Mouse (Mus musculus) embryonic facial prominence, embryonic 12.5 days (tissue): Measurements from ENCODE around the gene Spats1. TPM values are rescaled to one million over a fixed set of nuclear protein-coding genes. Genes with fewer than 3 reads are reported as not detected.

ENCODE experiments used
- ATAC-seq: fragments of 200-750 bp; cut with Nextera tagmentation; 2 replicates; pipeline ENCODE4 v1.8.0; 2017; ENCODE audit not compliant: insufficient number of reproducible peaks, insufficient read depth, low FRiP score, low TSS enrichment
- H3K27ac ChIP-seq: fragments of 300-500 bp; sonication (generic); 2 replicates; pipeline ENCODE4 v1.5.1; 2016; ENCODE audit warnings: mild to moderate bottlenecking
- H3K27me3 ChIP-seq: fragments of 300-500 bp; sonication (generic); 2 replicates; pipeline ENCODE4 v1.6.1; 2016; ENCODE audit warnings: mild to moderate bottlenecking, moderate library complexity
- H3K36me3 ChIP-seq: fragments of 300-500 bp; sonication (generic); 2 replicates; pipeline ENCODE4 v1.6.1; 2016; ENCODE audit warnings: mild to moderate bottlenecking
- H3K4me1 ChIP-seq: fragments of 300-500 bp; sonication (generic); 2 replicates; pipeline ENCODE4 v1.6.1; 2016
- H3K4me2 ChIP-seq: fragments of 300-500 bp; sonication (generic); replicated peaks from 2 replicates; pipeline ENCODE4 v1.6.1; 2016; ENCODE audit warnings: mild to moderate bottlenecking, moderate library complexity
- H3K4me3 ChIP-seq: fragments of 300-500 bp; sonication (generic); 2 replicates; pipeline ENCODE4 v1.5.1; 2016; ENCODE audit warnings: mild to moderate bottlenecking
- H3K9ac ChIP-seq: fragments of 300-500 bp; sonication (generic); 2 replicates; pipeline ENCODE4 v1.6.1; 2016; ENCODE audit warnings: mild to moderate bottlenecking, moderate library complexity
- H3K9me3 ChIP-seq: fragments of 300-500 bp; sonication (generic); 2 replicates; pipeline ENCODE4 v1.6.1; 2016; ENCODE audit warnings: mild to moderate bottlenecking, moderate library complexity
- WGBS: fragments of 180-500 bp; shearing (Covaris S2); methylation state at CpG from one replicate; pipeline ENCODE4 v1.1.7; 2016; 5-methylcytosine and 5-hydroxymethylcytosine counted together
- polyA plus RNA-seq: library from polyadenylated mRNA; unstranded; fragments of >200 nt; fragmentation: Nextera tagmentation; extraction: Ambion mirVana; gene quantifications from 2 replicates; pipeline ENCODE4 v1.2.1, GENCODE M21; 2016

The Spats1 gene
- 0.49 and 0.89 TPM in 2 replicates for polyA plus RNA-seq

DNA sequence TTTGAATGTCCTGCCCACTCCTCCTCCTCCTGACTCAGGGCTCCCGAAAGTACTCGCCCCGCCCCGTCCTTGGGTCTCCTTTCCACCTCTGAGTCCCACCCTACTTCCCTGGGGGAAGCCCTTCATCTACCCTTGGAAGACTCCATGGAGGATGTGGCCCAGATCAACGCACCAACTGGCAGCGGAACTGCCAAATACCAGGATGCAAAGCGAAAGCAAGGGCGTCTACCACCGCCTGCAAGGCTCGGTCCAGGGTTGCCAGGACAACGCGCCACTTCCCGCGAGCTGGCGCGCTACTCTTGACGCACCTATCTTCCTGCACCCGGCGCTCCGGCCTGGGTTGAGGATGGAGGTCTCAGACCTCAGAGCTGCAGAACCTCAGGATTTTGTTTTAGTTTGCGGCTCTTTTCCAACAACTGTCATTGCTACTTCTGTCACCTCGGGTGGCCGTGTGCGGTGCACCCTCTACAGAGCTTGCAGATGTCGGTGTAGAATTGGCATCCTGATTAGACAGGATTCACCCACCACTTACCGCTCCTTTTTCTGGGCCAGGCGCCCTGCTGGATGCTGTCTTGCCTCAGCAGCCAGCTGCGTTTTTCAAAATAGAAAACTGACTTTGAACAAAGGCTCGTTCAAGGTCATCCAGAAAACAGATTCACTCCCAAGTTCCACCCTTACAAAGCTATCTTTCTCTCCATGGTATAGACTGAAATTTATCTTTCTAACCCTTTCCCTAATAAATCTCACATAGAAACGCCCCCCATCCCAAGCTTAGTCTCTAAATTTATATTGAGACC lies at the start of gene Spats1:
TSS of gene Spats1 (minus strand) at position 747 of the 797 bp plus-strand sequence.
- no peak within 1 kb of the TSS for H3K27ac ChIP-seq
- peak within 1 kb of the TSS; percentile 52 for H3K4me2 ChIP-seq
- 6% methylated on average over 30 of the region's 30 CpGs for WGBS
- peak within 1 kb of the TSS; percentile 36; the same call in 1 of the 2 replicates for H3K9ac ChIP-seq
- H3K27me3 ChIP-seq = peaks cover 38% of the 10 kb centered on the region
- H3K9me3 ChIP-seq = no peaks in the 10 kb centered on the region
- peaks cover 3% of the 10 kb centered on the region; the same call in 1 of the 2 replicates for H3K4me1 ChIP-seq
- ATAC-seq = 0 out of 2 replicates have a peak, but pooled peaks have one; percentile 42
- no peaks in the 10 kb centered on the region for H3K36me3 ChIP-seq
- H3K4me3 ChIP-seq = peak within 1 kb of the TSS; percentile 32

DNA sequence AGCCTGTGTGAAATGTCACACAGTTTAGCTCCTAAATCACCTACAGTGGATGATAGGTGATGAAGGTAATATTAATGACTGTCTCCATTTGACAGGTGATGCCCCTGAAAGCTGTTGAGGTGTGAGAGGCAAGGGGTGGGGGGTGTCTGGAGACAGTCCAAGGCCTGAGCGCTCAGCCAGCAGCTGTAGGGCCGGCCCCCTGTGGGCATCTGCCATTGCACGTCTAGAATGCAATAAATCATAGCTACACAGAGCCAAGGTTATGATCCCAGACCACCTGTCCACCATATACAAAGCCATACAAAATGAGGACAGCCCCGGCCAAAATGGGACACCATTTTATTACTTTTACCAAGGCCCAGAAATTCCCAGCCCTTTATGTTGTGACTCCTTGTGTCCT lies 49.7 kb upstream of the Spats1 start:
- peaks cover 12% of the 10 kb centered on the region for H3K36me3 ChIP-seq
- WGBS = 69% methylated on average over 4 of the region's 4 CpGs
- H3K9ac ChIP-seq = no peak overlapping the region
- no peak overlapping the region for H3K4me3 ChIP-seq
- H3K4me1 ChIP-seq = peaks cover 8% of the 10 kb centered on the region; the same call in 1 of the 2 replicates
- no peaks in the 10 kb centered on the region for H3K9me3 ChIP-seq
- no peak overlapping the region for H3K27ac ChIP-seq
- no peak overlapping the region for H3K4me2 ChIP-seq
- no peak for ATAC-seq
- H3K27me3 ChIP-seq = peaks cover 32% of the 10 kb centered on the region

DNA sequence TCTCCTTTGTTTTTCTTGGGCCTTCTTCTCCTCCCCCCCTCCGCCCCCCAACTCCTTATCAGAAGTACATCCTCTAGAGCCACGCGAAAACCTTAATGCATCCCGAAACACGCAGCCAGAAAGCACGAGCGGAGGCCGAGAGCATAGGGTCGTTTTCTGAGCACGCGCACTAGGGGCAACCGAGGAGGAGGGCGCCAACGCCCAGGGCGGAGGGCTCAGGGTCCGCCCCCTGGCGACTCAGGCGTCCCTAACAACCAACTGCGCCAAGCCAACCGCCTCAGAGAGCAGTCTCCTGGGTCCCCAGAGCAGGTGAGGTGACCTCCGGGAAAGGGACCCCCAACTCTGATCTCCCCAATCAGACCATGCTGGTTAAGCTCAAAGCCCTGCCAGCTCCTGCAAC lies 48.0 kb upstream of the Spats1 start, which contains the start of gene Tcte1:
TSS of gene Tcte1 (plus strand) at position 172 of the 400 bp plus-strand sequence.
- ATAC-seq = peak; percentile 42; the same call in 1 of the 2 replicates
- H3K4me1 ChIP-seq = peaks cover 8% of the 10 kb centered on the region; the same call in 1 of the 2 replicates
- peak within 1 kb of the TSS; percentile 37 for H3K4me3 ChIP-seq
- under 1% methylated on average over 21 of the region's 21 CpGs for WGBS
- H3K27ac ChIP-seq = no peak within 1 kb of the TSS
- no peaks in the 10 kb centered on the region for H3K9me3 ChIP-seq
- H3K9ac ChIP-seq = peak within 1 kb of the TSS; percentile 49
- H3K4me2 ChIP-seq = peak within 1 kb of the TSS; percentile 68
- peaks cover 28% of the 10 kb centered on the region for H3K36me3 ChIP-seq
- peaks cover 26% of the 10 kb centered on the region for H3K27me3 ChIP-seq

DNA sequence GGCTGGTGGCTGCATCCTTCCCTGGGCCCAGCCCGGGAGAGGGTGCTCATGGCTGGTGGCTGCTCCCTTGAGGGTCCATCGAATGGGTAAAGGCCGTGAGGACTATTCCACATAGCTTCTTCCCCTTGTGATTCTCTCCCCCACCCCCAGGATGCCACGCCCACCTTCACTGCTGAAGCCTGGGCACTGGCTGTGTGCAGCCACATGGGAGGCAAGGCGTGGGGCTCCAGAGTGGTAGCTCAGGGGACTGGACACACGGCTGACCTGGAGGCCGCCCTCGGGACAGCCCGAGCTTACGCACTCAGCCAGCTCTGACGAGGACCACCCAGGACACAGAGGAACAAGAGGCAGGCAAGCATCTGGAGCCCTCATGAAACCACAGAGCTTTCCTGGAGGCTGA lies 44.9 kb upstream of the Spats1 start:
- H3K27ac ChIP-seq = 0 out of 2 replicates have a peak overlapping the region, but pooled peaks have one; percentile 11
- no peak overlapping the region for H3K4me2 ChIP-seq
- H3K27me3 ChIP-seq = peaks cover 12% of the 10 kb centered on the region; the same call in 1 of the 2 replicates
- no peak overlapping the region for H3K4me3 ChIP-seq
- H3K9me3 ChIP-seq = no peaks in the 10 kb centered on the region
- peaks cover 45% of the 10 kb centered on the region for H3K36me3 ChIP-seq
- WGBS = 84% methylated on average over 11 of the region's 11 CpGs
- H3K9ac ChIP-seq = no peak overlapping the region
- H3K4me1 ChIP-seq = peaks cover 8% of the 10 kb centered on the region; the same call in 1 of the 2 replicates
- ATAC-seq = no peak

DNA sequence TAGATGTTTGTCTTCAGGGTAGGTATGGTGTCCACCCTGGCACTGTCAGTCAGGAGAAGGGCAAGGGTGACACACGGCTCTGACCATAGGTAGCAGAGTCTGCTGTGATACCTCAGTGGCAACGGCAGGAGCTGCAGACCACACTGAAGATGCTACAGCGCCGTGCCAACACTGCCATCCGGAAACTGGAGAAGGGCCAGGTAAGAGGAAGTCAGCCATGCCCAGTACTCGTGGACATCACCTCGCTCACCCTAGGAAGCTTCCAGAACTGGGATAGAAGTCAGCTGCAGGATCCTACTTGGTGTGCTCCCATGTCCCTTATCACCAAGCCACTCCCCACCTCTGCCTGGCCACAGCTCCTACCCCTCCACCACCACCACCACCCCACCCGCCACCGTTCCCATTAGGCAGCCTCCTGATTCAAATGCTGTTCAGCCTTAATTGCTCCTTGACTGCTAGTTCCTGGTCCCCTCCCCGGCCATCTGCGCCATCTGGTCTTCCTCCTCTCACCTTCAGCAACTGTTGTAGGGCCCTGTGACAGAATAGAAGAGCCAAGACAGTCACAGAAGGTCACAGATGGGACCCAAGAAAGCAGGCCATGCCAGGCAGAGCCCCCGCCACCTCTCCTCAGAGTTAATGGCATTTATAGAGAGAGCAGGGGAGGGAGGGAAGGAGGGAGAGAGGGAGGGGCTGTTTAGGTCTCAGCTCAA lies 43.7 kb upstream of the Spats1 start:
- no peak for ATAC-seq
- Histone ChIP-seq H3K4me1 (peaks cover 8% of the 10 kb centered on the region; the same call in 1 of the 2 replicates), H3K4me2 (no peak overlapping the region), H3K9me3 (no peaks in the 10 kb centered on the region), H3K27ac (no peak overlapping the region), H3K4me3 (no peak overlapping the region), H3K9ac (no peak overlapping the region), H3K36me3 (peaks cover 46% of the 10 kb centered on the region), H3K27me3 (0 out of 2 replicates have a peak, but pooled peaks cover 4% of the 10 kb centered on the region)
- WGBS = 88% methylated on average over 12 of the region's 12 CpGs

DNA sequence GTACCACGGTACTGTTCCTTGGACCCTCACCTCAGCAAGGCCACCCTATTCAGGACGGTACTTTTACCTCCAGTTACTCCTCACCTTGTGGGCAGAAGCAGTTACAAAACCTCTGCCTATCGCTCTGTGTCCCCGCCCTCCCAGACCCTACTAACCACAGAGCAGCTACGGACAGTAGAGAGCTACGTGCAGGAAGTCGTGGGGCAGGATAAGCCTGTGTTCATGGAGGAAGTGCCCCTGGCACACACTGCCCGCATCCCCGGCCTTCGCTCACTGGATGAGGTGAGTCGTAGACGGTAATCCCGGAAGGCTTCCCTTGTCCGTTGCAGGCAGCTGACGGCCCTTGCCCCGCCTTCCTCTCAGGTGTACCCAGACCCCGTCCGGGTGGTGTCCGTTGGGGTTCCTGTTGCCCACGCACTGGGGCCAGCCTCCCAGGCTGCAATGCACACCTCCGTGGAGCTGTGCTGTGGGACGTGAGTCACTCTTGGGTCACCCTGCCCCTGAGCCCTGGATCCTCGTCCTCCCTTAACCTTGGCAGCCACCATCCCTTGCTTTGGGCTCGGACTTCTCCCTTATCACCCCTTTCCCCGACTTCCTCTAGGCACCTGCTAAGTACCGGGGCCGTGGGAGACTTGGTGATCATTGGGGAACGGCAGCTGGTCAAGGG lies 42.5 kb upstream of the Spats1 start:
- peaks cover 1% of the 10 kb centered on the region; the same call in 1 of the 2 replicates for H3K4me1 ChIP-seq
- no peak overlapping the region for H3K9ac ChIP-seq
- peaks cover 46% of the 10 kb centered on the region for H3K36me3 ChIP-seq
- H3K9me3 ChIP-seq = no peaks in the 10 kb centered on the region
- no peak for ATAC-seq
- no peak overlapping the region for H3K27ac ChIP-seq
- no peaks in the 10 kb centered on the region for H3K27me3 ChIP-seq
- 90% methylated on average over 28 of the region's 28 CpGs for WGBS
- no peak overlapping the region for H3K4me2 ChIP-seq
- no peak overlapping the region for H3K4me3 ChIP-seq

DNA sequence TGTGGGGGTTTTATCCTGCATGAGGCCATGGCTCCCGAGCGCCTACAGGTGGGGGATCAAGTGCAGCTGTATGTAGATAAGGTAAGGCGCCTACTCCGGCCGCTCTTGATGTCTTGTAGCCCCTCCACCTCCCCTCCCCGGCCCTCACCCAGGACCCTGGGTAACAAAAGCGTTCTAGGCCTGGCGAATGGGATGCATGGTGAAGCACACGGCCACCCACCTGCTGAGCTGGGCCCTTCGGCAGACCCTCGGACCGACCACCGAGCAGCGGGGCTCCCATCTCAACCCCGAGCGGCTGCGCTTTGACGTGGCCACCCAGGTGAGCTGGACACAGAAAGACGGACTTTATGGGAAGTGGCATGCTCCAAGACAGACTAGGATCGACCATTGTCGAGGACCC lies 41.9 kb upstream of the Spats1 start:
- no peak overlapping the region for H3K4me3 ChIP-seq
- 93% methylated on average over 21 of the region's 21 CpGs for WGBS
- no peaks in the 10 kb centered on the region for H3K27me3 ChIP-seq
- H3K9ac ChIP-seq = no peak overlapping the region
- H3K27ac ChIP-seq = no peak overlapping the region
- ATAC-seq = no peak
- H3K36me3 ChIP-seq = peaks cover 46% of the 10 kb centered on the region
- no peak overlapping the region for H3K4me2 ChIP-seq
- H3K4me1 ChIP-seq = no peaks in the 10 kb centered on the region
- no peaks in the 10 kb centered on the region for H3K9me3 ChIP-seq

DNA sequence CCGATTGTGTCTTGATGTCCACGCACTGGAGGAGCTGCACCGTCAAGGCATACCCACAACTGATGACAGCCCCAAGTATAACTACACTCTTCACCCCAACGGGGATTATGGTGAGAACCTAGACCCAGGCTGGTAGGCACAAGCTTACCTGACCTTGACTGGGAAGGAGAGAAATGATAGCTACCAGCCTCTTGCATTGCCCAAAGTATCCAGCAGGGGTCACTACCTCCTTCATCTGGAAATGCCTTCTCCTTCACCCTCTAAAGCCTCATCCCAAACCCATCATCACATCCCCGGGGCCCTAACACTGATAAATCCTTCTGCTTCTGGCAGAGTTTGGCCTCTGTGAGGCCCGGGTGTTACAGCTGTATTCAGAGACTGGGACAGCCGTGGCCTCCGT lies 41.3 kb upstream of the Spats1 start:
- Histone ChIP-seq H3K9me3 (no peaks in the 10 kb centered on the region), H3K4me3 (no peak overlapping the region), H3K27ac (no peak overlapping the region), H3K4me1 (no peaks in the 10 kb centered on the region), H3K27me3 (no peaks in the 10 kb centered on the region), H3K36me3 (peaks cover 47% of the 10 kb centered on the region), H3K9ac (no peak overlapping the region), H3K4me2 (no peak overlapping the region)
- 58% methylated on average over 8 of the region's 8 CpGs for WGBS
- ATAC-seq = no peak

DNA sequence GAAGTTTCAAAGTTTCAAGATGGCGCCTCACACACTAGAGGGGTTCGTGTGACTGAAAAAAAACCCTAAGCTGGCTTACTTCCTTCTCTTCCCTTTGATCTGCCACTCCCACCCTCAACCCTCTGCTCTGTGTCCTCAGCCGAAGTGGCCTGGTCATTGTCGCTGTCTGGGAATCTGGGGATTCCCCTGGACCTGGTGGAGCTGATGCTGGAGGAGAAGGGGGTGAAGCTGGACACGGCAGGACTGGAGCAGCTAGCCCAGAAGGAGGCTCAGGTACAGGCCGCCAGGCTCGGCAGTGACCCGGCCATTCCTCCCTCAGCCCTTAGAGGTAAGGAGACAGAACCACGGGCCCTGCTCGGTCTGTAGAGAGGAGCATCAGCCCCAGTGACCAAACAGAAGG lies 40.6 kb upstream of the Spats1 start:
- Histone ChIP-seq H3K27me3 (no peaks in the 10 kb centered on the region), H3K9me3 (no peaks in the 10 kb centered on the region), H3K4me3 (no peak overlapping the region), H3K27ac (no peak overlapping the region), H3K4me2 (no peak overlapping the region), H3K36me3 (peaks cover 50% of the 10 kb centered on the region), H3K9ac (no peak overlapping the region), H3K4me1 (no peaks in the 10 kb centered on the region)
- ATAC-seq = no peak
- 89% methylated on average over 10 of the region's 10 CpGs for WGBS

DNA sequence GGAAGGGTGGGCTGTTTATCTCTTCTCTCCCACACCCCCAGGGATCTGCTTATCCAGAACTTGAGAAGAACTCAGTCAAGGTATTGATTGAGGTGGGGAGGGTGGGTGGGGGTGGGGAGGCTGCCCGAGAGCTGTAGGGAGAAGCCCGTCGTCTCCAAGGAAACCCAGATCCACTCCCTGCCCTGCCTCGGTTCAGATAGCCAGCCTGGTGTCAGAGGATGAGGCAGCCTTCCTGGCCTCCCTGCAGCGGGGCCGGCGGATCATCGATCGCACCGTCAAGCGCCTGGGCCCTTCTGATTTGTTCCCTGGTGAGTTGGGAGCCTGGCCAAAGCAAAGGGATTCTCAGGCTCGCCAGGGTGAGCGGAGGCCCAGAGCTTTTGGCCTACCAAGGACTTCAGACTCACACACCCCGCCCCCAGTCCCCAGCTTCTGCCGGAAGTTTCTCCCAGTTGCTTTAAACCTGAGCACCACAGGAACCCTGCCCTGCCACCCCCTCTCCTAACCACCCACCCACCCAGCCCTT lies 40.0 kb upstream of the Spats1 start:
- Histone ChIP-seq H3K4me1 (no peaks in the 10 kb centered on the region), H3K9me3 (no peaks in the 10 kb centered on the region), H3K4me3 (no peak overlapping the region), H3K9ac (no peak overlapping the region), H3K4me2 (no peak overlapping the region), H3K36me3 (peaks cover 50% of the 10 kb centered on the region), H3K27ac (no peak overlapping the region), H3K27me3 (no peaks in the 10 kb centered on the region)
- no peak for ATAC-seq
- 57% methylated on average over 15 of the region's 15 CpGs for WGBS

DNA sequence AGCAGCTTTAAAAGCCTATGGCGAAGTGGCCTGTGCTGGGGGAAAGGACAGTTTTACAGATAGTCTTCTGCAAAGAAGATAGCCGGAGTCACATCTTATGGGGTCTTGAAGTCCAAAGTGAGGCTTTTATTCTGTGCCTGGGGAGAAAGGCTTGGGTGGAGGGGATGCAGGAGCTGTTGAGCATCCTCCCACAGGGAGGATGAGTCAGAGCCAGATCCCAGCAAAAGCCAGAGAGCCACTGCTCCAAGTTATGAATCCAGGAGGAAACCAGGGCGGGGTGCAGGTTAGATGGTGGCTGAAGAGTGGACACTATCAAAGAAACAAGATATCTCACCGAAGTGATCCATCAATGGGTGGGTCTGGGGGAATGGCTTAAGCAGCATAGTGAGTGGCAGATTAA lies 36.5 kb upstream of the Spats1 start:
- H3K9me3 ChIP-seq = no peaks in the 10 kb centered on the region
- H3K9ac ChIP-seq = no peak overlapping the region
- WGBS = 91% methylated on average over 4 of the region's 4 CpGs
- H3K27ac ChIP-seq = no peak overlapping the region
- no peak overlapping the region for H3K4me2 ChIP-seq
- H3K27me3 ChIP-seq = no peaks in the 10 kb centered on the region
- H3K36me3 ChIP-seq = peaks cover 32% of the 10 kb centered on the region
- H3K4me1 ChIP-seq = peaks cover 6% of the 10 kb centered on the region
- H3K4me3 ChIP-seq = no peak overlapping the region
- ATAC-seq = no peak
